Mouse (Mus musculus) hindbrain, embryonic 11.5 days (tissue): ENCODE results near the gene Luc7l3. TPM values are rescaled to one million over a fixed set of nuclear protein-coding genes. Genes with fewer than 3 reads are reported as not detected.

Experiments used
- ATAC-seq: fragments of 200-750 bp; cut with Nextera tagmentation; 2 replicates; pipeline ENCODE4 v1.8.0; 2017; ENCODE audit warnings: mild to moderate bottlenecking, moderate TSS enrichment, moderate library complexity; ENCODE audit not compliant: low FRiP score
- DNase-seq: peaks from one replicate; pipeline ENCODE4 v3.0.0-alpha.2; 2015; ENCODE audit warnings: low spot score
- H3K27ac ChIP-seq: fragments of 300-500 bp; sonication (generic); 2 replicates; pipeline ENCODE4 v1.5.1; 2014; ENCODE audit warnings: mild to moderate bottlenecking, low read depth, low read length
- H3K27me3 ChIP-seq: fragments of 300-500 bp; sonication (generic); 2 replicates; pipeline ENCODE4 v1.6.1; 2014; ENCODE audit warnings: mild to moderate bottlenecking, low read length, moderate library complexity, mixed read lengths; ENCODE audit not compliant: control insufficient read depth, insufficient read depth
- H3K36me3 ChIP-seq: fragments of 300-500 bp; sonication (generic); 2 replicates; pipeline ENCODE4 v1.6.1; 2014; ENCODE audit warnings: mild to moderate bottlenecking, low read length, moderate library complexity, mixed read lengths; ENCODE audit not compliant: control insufficient read depth, insufficient read depth
- H3K4me1 ChIP-seq: fragments of 300-500 bp; sonication (generic); replicated peaks from 2 replicates; pipeline ENCODE4 v1.6.1; 2014; ENCODE audit warnings: low read length, mixed read lengths; ENCODE audit not compliant: control insufficient read depth, insufficient read depth
- H3K4me2 ChIP-seq: fragments of 300-500 bp; sonication (generic); replicated peaks from 2 replicates; pipeline ENCODE4 v1.6.1; 2014; ENCODE audit warnings: mild to moderate bottlenecking, low read depth, low read length
- H3K4me3 ChIP-seq: fragments of 300-500 bp; sonication (generic); 2 replicates; pipeline ENCODE4 v1.5.1; 2014; ENCODE audit warnings: low read depth, low read length
- H3K9ac ChIP-seq: fragments of 300-500 bp; sonication (generic); 2 replicates; pipeline ENCODE4 v1.6.1; 2014; ENCODE audit warnings: low read depth, low read length
- H3K9me3 ChIP-seq: fragments of 300-500 bp; sonication (generic); 2 replicates; pipeline ENCODE4 v1.6.1; 2016; ENCODE audit warnings: low read length; ENCODE audit not compliant: control insufficient read depth
- WGBS: fragments of 180-500 bp; shearing (Covaris S2); extraction: QIAGEN DNeasy Blood & Tissue Kit; methylation state at CpG from one replicate; pipeline ENCODE4 v1.1.7; 2014; 5-methylcytosine and 5-hydroxymethylcytosine counted together
- polyA plus RNA-seq: library from polyadenylated mRNA; unstranded; fragments of >200 nt; fragmentation: Nextera tagmentation; extraction: Ambion mirVana; gene quantifications from 2 replicates; pipeline ENCODE4 v1.2.1, GENCODE M21; 2014

The Luc7l3 gene
- polyA plus RNA-seq, 1 experiment from 2014 or later = 125 TPM

GRCm38 (mm10) chr11:94287105-94287504 lies 34.7 kb downstream of the Luc7l3 start:
- no peak overlapping the region for H3K4me2 ChIP-seq
- ATAC-seq (no peak), DNase-seq (no peak)
- H3K9ac ChIP-seq = no peak overlapping the region
- H3K36me3 ChIP-seq = peaks cover 9% of the 10 kb centered on the region
- H3K9me3 ChIP-seq = no peaks in the 10 kb centered on the region
- no peak overlapping the region for H3K27ac ChIP-seq
- no peak overlapping the region for H3K4me3 ChIP-seq
- H3K4me1 ChIP-seq = no peaks in the 10 kb centered on the region
- no peaks in the 10 kb centered on the region for H3K27me3 ChIP-seq
- 90% methylated on average over 5 of the region's 5 CpGs for WGBS

- DNase-seq (no peak), ATAC-seq (no peak)
- H3K36me3 ChIP-seq = peaks cover 9% of the 10 kb centered on the region
- H3K4me3 ChIP-seq = no peak overlapping the region
- no peak overlapping the region for H3K4me2 ChIP-seq
- H3K27ac ChIP-seq = no peak overlapping the region
- H3K9me3 ChIP-seq = no peaks in the 10 kb centered on the region
- H3K27me3 ChIP-seq = no peaks in the 10 kb centered on the region
- 96% methylated on average over 11 of the region's 11 CpGs for WGBS
- no peaks in the 10 kb centered on the region for H3K4me1 ChIP-seq
- no peak overlapping the region for H3K9ac ChIP-seq
These were observed 35.8 kb downstream of the Luc7l3 start for GRCm38 (mm10) chr11:94285886-94286574.

GRCm38 (mm10) chr11:94283536-94284099 lies 38.2 kb downstream of the Luc7l3 start:
- no peak for ATAC-seq
- no peak for DNase-seq
- no peak overlapping the region for H3K4me2 ChIP-seq
- no peak overlapping the region for H3K27ac ChIP-seq
- 96% methylated on average over 6 of the region's 6 CpGs for WGBS
- no peak overlapping the region for H3K9ac ChIP-seq
- peaks cover 8% of the 10 kb centered on the region for H3K36me3 ChIP-seq
- H3K4me1 ChIP-seq = no peaks in the 10 kb centered on the region
- no peaks in the 10 kb centered on the region for H3K9me3 ChIP-seq
- no peaks in the 10 kb centered on the region for H3K27me3 ChIP-seq
- no peak overlapping the region for H3K4me3 ChIP-seq

GRCm38 (mm10) chr11:94282291-94282690 lies 39.5 kb downstream of the Luc7l3 start:
- Histone ChIP-seq H3K4me1 (no peaks in the 10 kb centered on the region), H3K9me3 (no peaks in the 10 kb centered on the region), H3K4me3 (no peak overlapping the region), H3K36me3 (peaks cover 6% of the 10 kb centered on the region), H3K9ac (no peak overlapping the region), H3K27me3 (no peaks in the 10 kb centered on the region), H3K4me2 (no peak overlapping the region), H3K27ac (no peak overlapping the region)
- ATAC-seq (no peak), DNase-seq (no peak)
- WGBS = 71% methylated on average over 5 of the region's 5 CpGs

GRCm38 (mm10) chr11:94281199-94282181 lies 40.3 kb downstream of the Luc7l3 start, which contains the start of gene Gm21885:
Gm21885 (plus strand) TSS chr11:94281873.
- no peak within 1 kb of the TSS for H3K4me2 ChIP-seq
- no peaks in the 10 kb centered on the region for H3K9me3 ChIP-seq
- 88% methylated on average over 11 of the region's 11 CpGs for WGBS
- no peak within 1 kb of the TSS for H3K27ac ChIP-seq
- no peak for DNase-seq
- 0 out of 2 replicates have a peak, but pooled peaks cover 2% of the 10 kb centered on the region for H3K4me1 ChIP-seq
- no peak within 1 kb of the TSS for H3K9ac ChIP-seq
- H3K4me3 ChIP-seq = no peak within 1 kb of the TSS
- H3K36me3 ChIP-seq = no peaks in the 10 kb centered on the region
- ATAC-seq = no peak
- H3K27me3 ChIP-seq = no peaks in the 10 kb centered on the region

GRCm38 (mm10) chr11:94276869-94277337 lies 44.9 kb downstream of the Luc7l3 start:
- Histone ChIP-seq H3K27ac (no peak overlapping the region), H3K4me1 (0 out of 2 replicates have a peak, but pooled peaks cover 2% of the 10 kb centered on the region), H3K9ac (no peak overlapping the region), H3K36me3 (no peaks in the 10 kb centered on the region), H3K4me3 (peak overlapping the region; percentile 12; the same call in 1 of the 2 replicates), H3K27me3 (no peaks in the 10 kb centered on the region), H3K9me3 (no peaks in the 10 kb centered on the region), H3K4me2 (peak overlapping the region; percentile 46)
- WGBS = 9% methylated on average over 20 of the region's 20 CpGs
- peak; percentile 96 for DNase-seq
- ATAC-seq = peak; percentile 76

- Histone ChIP-seq H3K4me1 (0 out of 2 replicates have a peak, but pooled peaks cover 2% of the 10 kb centered on the region), H3K27me3 (no peaks in the 10 kb centered on the region), H3K4me3 (no peak overlapping the region), H3K9me3 (no peaks in the 10 kb centered on the region), H3K36me3 (no peaks in the 10 kb centered on the region), H3K27ac (no peak overlapping the region), H3K9ac (no peak overlapping the region), H3K4me2 (no peak overlapping the region)
- WGBS = 87% methylated on average over 2 of the region's 2 CpGs
- no peak for DNase-seq
- no peak for ATAC-seq
These were observed 46.1 kb downstream of the Luc7l3 start for GRCm38 (mm10) chr11:94275686-94276085.

- no peaks in the 10 kb centered on the region for H3K9me3 ChIP-seq
- H3K27ac ChIP-seq = no peak overlapping the region
- H3K9ac ChIP-seq = no peak overlapping the region
- WGBS = 86% methylated on average over 7 of the region's 7 CpGs
- no peak overlapping the region for H3K4me3 ChIP-seq
- H3K4me1 ChIP-seq = 0 out of 2 replicates have a peak, but pooled peaks cover 2% of the 10 kb centered on the region
- H3K27me3 ChIP-seq = no peaks in the 10 kb centered on the region
- DNase-seq = no peak
- no peaks in the 10 kb centered on the region for H3K36me3 ChIP-seq
- no peak for ATAC-seq
- H3K4me2 ChIP-seq = no peak overlapping the region
These were observed 46.6 kb downstream of the Luc7l3 start for GRCm38 (mm10) chr11:94275226-94275625.
